22 mouse cellular contexts compared by ENCODE assay signal in genomic region chr16:18613301-18613700, GRCm38 (mm10). TPM values are rescaled to one million over a fixed set of nuclear protein-coding genes. Genes with fewer than 3 reads are reported as not detected.
"Had no signal": no experiment of that assay in that cellular context is flagged by ENCODE, and none has a peak within 500 bp of the region (broad histone marks: within the 10 kb centered on the region; RNA-seq: fewer than 3 reads in every experiment).

No protein-coding gene starts in this region.

- H3K4me3 ChIP-seq: limb, embryonic 12.5 days; limb, embryonic 15.5 days; midbrain, embryonic 10.5 days; midbrain, embryonic 13.5 days; myocyte; neural tube, embryonic 13.5 days; stomach, embryonic 15.5 days had no signal

- H3K9ac ChIP-seq: limb, embryonic 12.5 days; limb, embryonic 15.5 days; liver, embryonic 14.5 days; liver, postnatal 0 days; lung, embryonic 14.5 days; midbrain, embryonic 13.5 days; neural tube, embryonic 13.5 days; stomach, embryonic 15.5 days had no signal

- ATAC-seq: liver, postnatal 0 days; lung, postnatal 0 days; midbrain, embryonic 13.5 days; midbrain, embryonic 16.5 days had no signal

- DNase-seq: kidney, adult 9 months; kidney, postnatal 10 days; kidney, postnatal 4 days; liver, postnatal 0 days; lung, embryonic 14.5 days; retina, postnatal 1 day; right cerebral cortex, postnatal 25 days; spleen, adult 18-20 months; thymus, postnatal 25 days had no signal

- H3K4me2 ChIP-seq: limb, embryonic 12.5 days; limb, embryonic 15.5 days; liver, embryonic 11.5 days; lung, embryonic 14.5 days; midbrain, embryonic 13.5 days; neural tube, embryonic 13.5 days; stomach, embryonic 15.5 days had no signal

- H3K36me3 ChIP-seq: limb, embryonic 12.5 days; limb, embryonic 15.5 days; midbrain, embryonic 10.5 days; midbrain, embryonic 13.5 days; neural tube, embryonic 13.5 days; stomach, embryonic 15.5 days had no signal

- H3K27ac ChIP-seq: limb, embryonic 12.5 days; limb, embryonic 15.5 days; liver, embryonic 14.5 days; macrophage; midbrain, embryonic 10.5 days; midbrain, embryonic 13.5 days; neural tube, embryonic 13.5 days; stomach, embryonic 15.5 days had no signal

- H3K9me3 ChIP-seq: limb, embryonic 12.5 days; limb, embryonic 15.5 days; midbrain, embryonic 10.5 days; midbrain, embryonic 13.5 days; neural tube, embryonic 13.5 days; stomach, embryonic 15.5 days had no signal

RNA-seq across cellular contexts. Expression of gene Gm49601, which starts 12.9 kb away (rescaled TPM):
- polyA plus RNA-seq: liver, embryonic 11.5 days; liver, postnatal 0 days; macrophage; thymus, postnatal 0 days had no signal

RNA-seq across cellular contexts. Expression of gene Tbx1, which starts 22.8 kb away (rescaled TPM):
- polyA plus RNA-seq: liver, postnatal 0 days; macrophage had no signal
